Mouse (Mus musculus) forebrain, embryonic 12.5 days (tissue): ENCODE measurements around the gene Gk5. TPM values are rescaled to one million over a fixed set of nuclear protein-coding genes. Genes with fewer than 3 reads are reported as not detected.

Experiments used
- polyA plus RNA-seq: library from polyadenylated mRNA; unstranded; fragments of >200 nt; fragmentation: Nextera tagmentation; extraction: Ambion mirVana; gene quantifications from 2 replicates; pipeline ENCODE4 v1.2.1, GENCODE M21; 2016

Gene Gk5
- polyA plus RNA-seq, 1 experiment from 2014 or later, result 4.3 TPM

Other genes starting within 250 kb of the Gk5 start
- gene Xrn1, start 164.6 kb upstream of the Gk5 start, polyA plus RNA-seq, result 22.0 and 26.8 TPM in 2 replicates
- gene Tfdp2, start 76.9 kb downstream of the Gk5 start, polyA plus RNA-seq, result 71.3 and 75.2 TPM in 2 replicates
- 163 and 164 TPM in 2 replicates for gene Atp1b3, start 245.1 kb downstream of the Gk5 start, polyA plus RNA-seq